Mouse (Mus musculus) layer of hippocampus, adult 2 months (tissue): ENCODE results near the gene Tmppe. TPM values are rescaled to one million over a fixed set of nuclear protein-coding genes. Genes with fewer than 3 reads are reported as not detected.
"Not testable (repeated sequence)": the region's sequence is repeated elsewhere in the genome, so short reads cannot be mapped to it uniquely, and the experiment has no call there.

Experiments
- DNase-seq, 2 experiments: peaks; one replicate each; pipeline ENCODE4 v3.0.0; 2022; ENCODE audit warnings: low spot score in 2 of 2
- H3K27ac ChIP-seq: fragments of 200-600 bp; 2 replicates; pipeline ENCODE4 v1.8.1; 2022
- H3K4me3 ChIP-seq: fragments of 200-600 bp; 2 replicates; pipeline ENCODE4 v1.8.1; 2022; ENCODE audit warnings: mild to moderate bottlenecking
- CTCF ChIP-seq: fragments of 200-600 bp; conservative IDR thresholded peaks from 2 replicates; pipeline ENCODE4 v1.8.1; 2022; ENCODE audit warnings: antibody characterized with exemption, mild to moderate bottlenecking, moderate library complexity
- long read RNA-seq, 2 experiments: library from polyadenylated mRNA; stranded (forward); transcript quantifications; one replicate each; pipeline ENCODE4 v2.0.0; 2021; ENCODE audit warnings: borderline mapping rate in 2 of 2
- total RNA-seq, 2 experiments: library from RNA; stranded (reverse); gene quantifications; 2 replicates each; pipeline ENCODE4 v1.2.3; 2021

The Tmppe gene
- total RNA-seq = 10 to 100 TPM; 10.3 to 10.8 TPM
- long read RNA-seq, experiment 1, partial matches to known transcripts = 0 of 5 reads
- long read RNA-seq, experiment 1, other reads (novel, unspliced or antisense) = 4 of 5 reads
- long read RNA-seq, experiment 2, partial matches to known transcripts = 0 of 4 reads
- long read RNA-seq, experiment 2, other reads (novel, unspliced or antisense) = 1 of 4 reads

DNA sequence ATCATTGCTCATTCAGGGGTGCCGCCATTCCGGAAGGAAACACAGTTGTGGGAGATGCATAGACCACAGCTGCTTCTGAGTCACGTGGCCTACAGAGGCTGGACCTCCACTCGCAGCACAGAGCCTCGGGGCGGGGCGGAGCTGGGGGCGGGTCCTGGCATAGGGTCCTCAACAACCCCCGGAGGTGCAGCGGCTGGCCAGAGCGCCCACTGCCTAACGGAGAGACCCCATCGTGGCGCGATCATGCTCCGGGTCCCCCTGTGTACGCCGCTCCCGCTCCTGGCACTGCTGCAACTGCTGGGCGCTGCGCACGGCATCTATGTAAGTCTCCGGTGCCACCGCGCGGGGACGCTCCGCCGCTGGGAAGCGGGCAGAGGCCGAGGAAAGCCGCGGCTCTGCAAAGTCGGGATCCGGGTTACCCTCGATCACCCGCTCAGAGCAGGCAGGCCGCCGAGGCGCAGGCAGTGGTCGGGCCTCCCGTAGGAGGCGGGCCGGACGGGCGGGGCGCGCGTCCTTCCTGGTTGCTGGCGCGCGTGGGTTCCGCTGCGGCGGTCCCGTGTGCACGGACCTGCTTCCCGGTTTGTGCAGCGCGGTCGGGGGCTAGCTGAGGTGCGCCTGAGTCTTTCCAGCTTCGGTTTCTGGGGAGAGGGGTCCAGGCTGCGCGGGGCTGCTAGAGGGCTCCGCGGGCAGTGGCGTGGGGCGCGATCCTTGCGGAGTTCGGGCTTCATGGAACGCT is at the start of gene Tmppe, which contains the start of gene Glb1:
Gene Tmppe (plus strand): TSS at position 157 of the 736 bp plus-strand sequence.
Gene Glb1 (plus strand): TSS at position 128 of the 736 bp plus-strand sequence.
- peak within 1 kb of the TSS; percentile 85 for H3K4me3 ChIP-seq
- peak; percentile 71 to 75 for DNase-seq
- peak; percentile 68 for TF ChIP-seq CTCF
- H3K27ac ChIP-seq = peak within 1 kb of the TSS; percentile 97

- peak; percentile 81 to 83 for DNase-seq
- TF ChIP-seq CTCF = no peak
- H3K4me3 ChIP-seq = peak overlapping the region; percentile 55
- H3K27ac ChIP-seq = peak overlapping the region; percentile 46; the same call in 1 of the 2 replicates
Observed at GRCm38 (mm10) chr9:114367783-114368470, 33.0 kb upstream of the Tmppe start.

DNA sequence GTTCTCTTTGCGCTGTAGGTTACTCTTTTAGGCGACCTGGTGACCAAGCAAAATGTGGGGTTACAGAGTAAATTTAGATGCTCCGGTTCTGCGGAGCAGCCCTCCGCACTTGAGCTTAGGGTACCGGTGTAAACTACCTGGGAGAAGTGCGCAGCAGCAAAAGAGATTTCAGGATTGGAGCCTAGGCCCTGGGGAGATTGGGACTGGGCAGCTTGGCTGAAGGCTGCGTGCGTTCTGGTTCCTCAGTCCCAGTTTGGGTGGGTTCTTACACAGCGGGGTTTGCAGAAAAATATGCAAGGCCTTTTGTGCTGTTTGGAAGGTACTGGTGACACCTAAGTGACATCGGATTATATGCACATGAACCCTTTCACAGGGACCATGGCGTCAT is 32.4 kb upstream of the Tmppe start:
- TF ChIP-seq CTCF = no peak
- H3K27ac ChIP-seq = peak overlapping the region; percentile 46; the same call in 1 of the 2 replicates
- no peak for DNase-seq
- peak overlapping the region; percentile 55 for H3K4me3 ChIP-seq

- not testable (repeated sequence) for DNase-seq, H3K27ac ChIP-seq, H3K4me3 ChIP-seq
- peak; percentile 65 for TF ChIP-seq CTCF
Observed at GRCm38 (mm10) chr9:114369389-114369788, 31.5 kb upstream of the Tmppe start.

DNA sequence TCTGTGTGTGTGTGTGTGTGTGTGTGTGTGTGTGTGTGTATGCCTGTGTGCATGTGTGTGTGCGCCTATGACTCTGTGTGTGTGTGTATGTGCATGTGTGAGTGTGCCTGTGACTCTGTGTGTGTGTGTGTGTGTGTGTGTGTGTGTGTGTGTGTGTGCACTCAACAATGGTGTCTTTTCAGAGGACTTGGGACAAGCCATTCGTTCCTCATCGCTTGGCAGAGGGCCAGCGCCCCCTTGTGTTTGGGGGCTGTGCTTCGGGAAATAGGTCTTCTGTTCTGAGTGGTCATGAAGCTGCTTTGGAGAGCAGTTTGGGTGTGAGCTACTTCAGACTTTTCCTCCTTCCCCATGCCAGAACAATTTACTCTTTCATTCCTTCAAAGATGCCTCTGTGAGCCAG is 29.2 kb upstream of the Tmppe start:
- not testable (repeated sequence) for DNase-seq, H3K4me3 ChIP-seq, H3K27ac ChIP-seq

GRCm38 (mm10) chr9:114375276-114375962 is 25.5 kb upstream of the Tmppe start:
- no peak overlapping the region for H3K27ac ChIP-seq
- no peak for TF ChIP-seq CTCF
- DNase-seq = no peak
- H3K4me3 ChIP-seq = no peak overlapping the region

DNA sequence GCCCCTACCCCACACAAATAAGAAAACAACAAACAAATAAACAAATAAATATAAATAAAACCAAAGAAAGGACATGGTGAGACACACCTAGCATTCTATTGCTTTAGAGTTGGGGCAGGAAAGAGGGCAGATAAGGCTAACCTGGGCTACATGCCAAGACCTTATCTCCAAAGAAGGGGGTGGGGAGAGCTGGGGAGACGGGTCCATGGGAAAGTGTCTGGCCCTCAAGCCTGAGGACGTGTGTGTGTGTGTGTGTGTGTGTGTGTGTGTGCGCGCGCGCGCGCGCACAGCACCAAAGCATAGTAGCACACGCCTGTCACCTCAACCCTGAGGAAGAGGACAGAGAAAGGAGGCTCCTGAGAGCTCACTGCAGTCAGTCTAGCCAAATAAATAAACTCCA is 23.7 kb upstream of the Tmppe start:
- DNase-seq = no peak
- TF ChIP-seq CTCF = no peak
- no peak overlapping the region for H3K4me3 ChIP-seq
- no peak overlapping the region for H3K27ac ChIP-seq

GRCm38 (mm10) chr9:114379871-114380270 is 21.0 kb upstream of the Tmppe start:
- TF ChIP-seq CTCF = no peak
- H3K4me3 ChIP-seq = no peak overlapping the region
- no peak overlapping the region for H3K27ac ChIP-seq

DNA sequence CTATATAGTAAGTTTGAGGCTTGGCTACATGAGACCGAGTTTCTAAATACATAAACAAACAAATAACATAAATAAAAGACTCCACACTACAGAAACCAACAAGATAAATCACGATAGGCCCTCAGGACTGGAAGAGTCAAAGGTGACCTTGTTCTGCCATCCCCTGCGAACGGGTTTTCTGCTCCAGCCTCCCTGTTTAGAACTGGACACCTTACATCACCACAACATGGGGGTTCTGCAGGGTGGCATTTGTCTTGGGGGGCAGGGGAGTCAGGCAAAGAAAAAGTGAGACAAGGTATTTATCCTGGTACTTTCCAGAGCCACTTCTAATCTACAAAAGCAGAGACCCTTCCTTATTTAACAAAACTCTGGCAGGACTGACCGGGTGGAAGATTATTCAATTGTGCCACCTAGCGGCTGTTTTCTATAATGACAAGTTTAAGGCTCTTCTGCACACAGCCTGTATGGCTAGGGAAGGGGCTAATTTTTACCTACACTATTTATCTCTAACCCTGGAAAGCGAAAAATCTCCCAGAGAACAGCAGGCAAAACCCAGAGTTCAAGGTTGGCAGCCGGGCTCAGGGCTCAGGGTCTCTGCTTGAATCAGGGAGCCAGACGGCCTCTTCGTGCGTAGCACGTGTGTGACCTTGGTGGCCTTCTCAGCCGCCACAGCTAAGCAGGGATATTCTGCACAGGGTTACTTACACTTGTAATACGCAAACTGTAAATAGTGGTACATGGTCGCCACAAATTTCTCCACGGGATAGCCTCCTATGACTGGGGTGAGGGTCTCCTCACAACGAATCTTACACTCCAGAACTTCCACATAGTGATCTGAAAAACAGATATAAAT is 19.8 kb upstream of the Tmppe start:
- peak; percentile 86 for TF ChIP-seq CTCF
- Histone ChIP-seq H3K27ac (no peak overlapping the region), H3K4me3 (no peak overlapping the region)
- DNase-seq = peak; percentile 15 to 53

More at GRCm38 (mm10) chr9:114379871-114380270, 21.0 kb upstream of the Tmppe start:
- no peak for DNase-seq

DNA sequence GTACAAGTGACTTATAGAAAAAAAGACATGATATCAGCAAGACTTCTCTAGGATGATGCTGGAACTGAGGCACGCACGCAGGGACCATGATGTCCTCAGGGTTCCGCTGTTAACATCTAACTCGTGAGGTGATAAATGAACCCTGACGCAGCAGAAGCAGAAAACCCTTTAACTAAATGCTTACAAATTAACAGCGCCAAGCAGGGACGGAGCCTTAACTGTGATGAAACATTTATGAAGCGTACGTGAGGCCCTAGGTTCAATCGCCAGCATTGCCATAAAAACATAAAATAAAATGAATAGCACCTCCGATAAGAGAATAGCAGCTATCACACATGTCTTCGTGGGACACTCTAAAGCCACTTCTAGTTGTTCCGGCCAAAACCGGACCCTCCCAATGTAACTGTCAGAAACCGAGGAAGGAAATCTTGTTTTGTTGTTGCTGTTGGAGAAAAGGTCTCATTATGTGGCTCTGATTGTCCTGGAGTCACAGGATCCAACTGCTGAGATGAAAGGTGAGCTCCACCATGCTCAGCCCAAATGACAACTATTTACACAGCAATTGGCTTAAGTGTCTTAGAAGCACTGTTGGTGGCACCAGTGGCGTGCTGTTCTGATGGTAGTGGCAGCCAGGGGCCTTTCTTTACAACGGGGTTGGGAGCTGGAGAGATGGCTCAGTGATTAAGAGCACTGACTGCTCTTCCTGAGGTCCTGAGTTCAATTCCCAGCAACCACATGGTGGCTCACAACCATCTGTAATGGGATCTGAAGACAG is 17.8 kb upstream of the Tmppe start:
- H3K27ac ChIP-seq = no peak overlapping the region
- no peak for DNase-seq
- no peak overlapping the region for H3K4me3 ChIP-seq
- TF ChIP-seq CTCF = no peak

DNA sequence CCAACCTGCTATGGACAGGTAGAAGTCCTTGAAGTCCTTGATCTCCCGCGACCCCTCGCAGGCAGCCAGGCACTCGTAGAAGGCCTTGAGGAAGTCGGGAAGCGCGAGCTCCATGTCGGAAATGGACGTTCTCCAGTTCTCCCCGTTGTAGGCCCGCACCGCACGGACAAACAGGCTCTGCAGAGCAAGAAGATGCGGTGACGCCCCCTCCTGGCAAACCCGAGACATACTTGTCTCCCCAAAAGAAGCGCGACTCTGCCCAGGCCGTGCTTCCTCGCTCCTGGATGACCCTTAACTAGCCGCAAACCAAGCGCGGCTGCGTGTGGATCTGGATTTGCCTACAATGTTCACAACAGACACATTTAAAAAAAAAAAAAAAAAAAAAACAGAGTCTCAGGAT is 16.2 kb upstream of the Tmppe start:
- TF ChIP-seq CTCF = no peak
- H3K4me3 ChIP-seq = no peak overlapping the region
- no peak for DNase-seq
- no peak overlapping the region for H3K27ac ChIP-seq

GRCm38 (mm10) chr9:114385160-114385559 is 15.7 kb upstream of the Tmppe start:
- DNase-seq = no peak
- H3K4me3 ChIP-seq = no peak overlapping the region
- H3K27ac ChIP-seq = no peak overlapping the region
- no peak for TF ChIP-seq CTCF
